Mouse (Mus musculus) cerebellum, postnatal 36 days (tissue): ENCODE measurements around the gene Larp4b.
A peak's percentile ranks its signal among the peaks of the same experiment; 100 is the strongest.

Experiments
- DNase-seq, 2 experiments: peaks; one replicate each; pipeline ENCODE4 v3.0.0; 2021 to 2022; ENCODE audit warnings: mixed read lengths in 2 of 2

The Larp4b gene

GRCm38 (mm10) chr13:9180221-9180620 is 86.5 kb downstream of the Larp4b start:
- DNase-seq = no peak

GRCm38 (mm10) chr13:9181106-9181505 is 87.4 kb downstream of the Larp4b start:
- DNase-seq = no peak

GRCm38 (mm10) chr13:9181666-9182264 is 88.1 kb downstream of the Larp4b start:
- DNase-seq = peak; percentile 81 to 83

GRCm38 (mm10) chr13:9184281-9184680 is 90.6 kb downstream of the Larp4b start:
- DNase-seq = no peak

GRCm38 (mm10) chr13:9184716-9185115 is 91.0 kb downstream of the Larp4b start:
- DNase-seq = peak in 1 of 2 experiments; percentile 1

DNA sequence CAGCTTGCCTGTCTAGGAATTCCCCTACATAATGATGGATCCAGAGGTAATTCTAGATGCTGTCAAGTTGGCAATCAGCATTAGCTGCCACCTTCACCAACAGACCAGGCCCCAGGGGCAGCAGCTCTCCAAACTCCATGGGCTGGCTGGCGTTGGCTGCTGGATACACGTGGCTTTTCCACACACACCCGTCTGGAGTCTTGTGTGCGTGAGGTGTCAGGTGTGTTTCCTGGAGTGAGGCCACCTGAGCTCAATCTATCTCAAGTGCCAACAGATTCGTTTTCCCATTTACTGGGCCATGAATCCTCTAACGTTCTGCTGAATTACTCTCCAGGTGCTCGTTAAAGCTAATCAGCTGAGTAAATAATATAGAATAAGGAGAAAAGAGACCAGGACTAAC is 93.5 kb downstream of the Larp4b start:
- DNase-seq = no peak

DNA sequence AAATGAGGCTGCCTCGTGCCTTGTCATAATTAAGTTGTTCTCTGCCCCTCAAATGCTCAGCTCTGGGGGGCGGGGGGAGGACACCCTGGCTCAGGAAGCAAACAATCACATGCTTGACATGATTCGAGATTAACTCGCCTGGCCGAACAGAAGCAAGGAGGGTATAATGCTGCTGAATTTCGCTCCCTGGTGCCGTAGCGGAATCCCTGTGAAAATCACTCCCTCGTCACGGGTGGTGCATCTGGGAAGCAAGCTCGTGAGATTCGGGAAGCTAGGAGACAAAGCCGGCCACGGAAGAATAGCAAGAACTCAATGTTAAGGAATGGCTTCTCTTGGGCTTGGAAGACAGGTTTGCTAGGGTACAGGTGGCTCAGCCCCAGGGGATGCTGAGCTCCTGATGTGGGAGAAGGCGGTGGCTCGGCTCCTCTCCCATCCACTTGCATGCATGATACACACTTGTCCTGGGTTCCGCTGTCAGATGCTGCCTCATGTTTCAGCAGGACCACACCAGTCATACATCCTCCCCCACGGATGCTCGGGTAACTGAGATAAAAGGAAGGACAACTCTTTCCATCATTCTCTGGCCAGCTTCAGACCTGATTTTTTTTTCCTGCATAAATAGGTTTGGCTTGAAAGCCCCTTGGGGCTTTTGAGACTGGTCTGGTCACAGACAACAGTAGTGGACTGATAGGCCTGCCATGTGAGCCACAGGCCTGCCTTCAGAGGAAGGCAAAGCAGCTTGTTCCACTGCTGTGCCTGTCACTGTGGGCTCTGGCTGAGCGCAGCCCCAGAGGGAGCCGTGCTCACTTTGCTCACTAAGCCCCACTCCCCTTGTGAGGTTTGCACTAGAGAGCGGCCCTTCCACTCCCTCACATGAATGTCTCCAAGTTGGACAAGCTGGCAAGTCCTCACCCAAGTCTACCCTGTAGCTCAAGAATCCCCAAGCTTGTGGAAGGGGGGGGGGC is 94.2 kb downstream of the Larp4b start:
- DNase-seq = peak; percentile 25 to 28

DNA sequence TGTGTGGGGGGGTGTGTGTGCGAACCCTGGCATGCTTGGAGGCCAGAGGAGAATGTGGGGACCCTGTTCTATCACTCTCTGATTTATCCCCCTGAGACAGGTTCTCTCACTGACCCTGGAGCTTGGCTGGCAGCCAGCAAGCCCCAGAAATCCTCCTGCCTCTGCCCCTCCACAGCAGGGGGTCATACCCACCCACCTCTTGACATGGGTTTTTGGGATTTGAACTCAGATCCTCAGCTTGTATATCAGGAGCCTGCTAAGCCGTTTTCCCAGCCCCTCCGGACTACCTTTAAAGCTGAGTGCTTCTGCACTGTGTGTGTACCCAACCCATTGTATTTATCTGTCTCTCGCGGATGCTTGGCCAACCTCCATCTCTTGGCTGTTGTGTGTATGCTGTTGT is 95.8 kb downstream of the Larp4b start:
- DNase-seq = no peak

DNA sequence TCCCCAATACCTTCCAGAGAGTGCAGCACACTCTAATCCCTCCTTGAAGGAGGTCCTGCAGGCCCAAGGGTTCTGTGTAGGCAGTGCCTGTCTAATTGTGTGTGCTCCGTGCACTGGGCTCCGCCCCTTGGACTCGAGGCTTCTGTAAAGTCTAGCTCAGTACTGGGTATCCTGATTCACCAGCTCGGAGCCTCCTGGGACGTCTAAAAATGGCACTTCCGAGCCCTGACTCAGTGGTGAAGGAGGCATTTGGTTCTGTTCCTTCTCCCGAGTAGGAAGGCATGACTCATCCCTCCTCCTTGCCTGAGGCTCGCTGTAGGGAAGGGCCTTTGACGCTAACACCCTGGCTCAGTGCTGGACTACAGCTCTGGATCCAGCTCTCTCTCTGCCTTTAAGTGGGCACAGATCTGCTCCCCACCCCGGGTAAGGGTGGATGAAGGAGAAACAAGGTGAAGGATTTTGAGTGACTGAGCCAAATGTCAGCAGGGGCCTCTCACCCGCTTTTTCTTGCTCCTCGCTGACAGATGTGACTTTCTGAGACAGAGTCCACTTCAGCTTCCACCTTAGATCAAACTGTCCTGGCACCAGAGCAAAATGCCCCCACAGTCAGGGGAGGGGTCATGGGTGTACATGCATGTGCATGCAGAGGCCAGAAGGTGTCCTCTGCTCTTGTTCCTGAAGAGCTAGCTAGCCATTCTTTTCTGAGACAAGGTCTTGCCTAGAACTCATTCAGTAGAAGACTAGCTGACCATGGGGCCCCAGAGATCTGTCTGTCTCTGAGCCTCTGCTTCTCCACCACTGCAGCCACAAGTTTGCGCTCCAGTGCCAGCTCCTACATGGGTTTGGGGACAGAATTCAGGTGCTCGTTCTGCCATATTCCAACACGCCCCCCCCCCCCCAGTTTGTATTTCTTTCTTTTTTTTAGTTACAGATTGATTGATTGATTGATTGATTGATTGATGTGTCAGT is 97.8 kb downstream of the Larp4b start:
- DNase-seq = peak; percentile 35 to 49

- DNase-seq = no peak
Observed at GRCm38 (mm10) chr13:9192797-9193330, 99.2 kb downstream of the Larp4b start.

DNA sequence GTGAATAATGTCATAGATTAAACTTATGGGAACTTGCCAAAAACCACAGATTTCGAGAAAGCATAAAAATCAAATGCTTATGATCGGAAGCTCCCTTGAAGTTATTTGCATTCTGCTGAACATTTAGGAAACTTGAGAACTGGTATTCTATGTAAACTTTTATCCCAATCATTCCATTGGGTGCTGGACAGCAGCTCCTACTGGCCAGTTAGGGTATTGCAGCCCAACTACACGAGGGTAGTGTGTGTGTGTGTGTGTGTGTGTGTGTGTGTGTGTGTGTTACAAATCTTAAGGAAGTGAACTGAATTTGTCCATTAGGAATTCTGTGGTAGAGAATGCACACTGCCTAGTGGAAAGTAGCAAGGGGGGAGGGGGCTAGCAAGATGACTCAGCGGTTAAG is 101.0 kb downstream of the Larp4b start:
- DNase-seq = no peak

GRCm38 (mm10) chr13:9195565-9195964 is 101.9 kb downstream of the Larp4b start:
- no peak for DNase-seq

- no peak for DNase-seq
Observed at GRCm38 (mm10) chr13:9198106-9198505, 104.4 kb downstream of the Larp4b start.

DNA sequence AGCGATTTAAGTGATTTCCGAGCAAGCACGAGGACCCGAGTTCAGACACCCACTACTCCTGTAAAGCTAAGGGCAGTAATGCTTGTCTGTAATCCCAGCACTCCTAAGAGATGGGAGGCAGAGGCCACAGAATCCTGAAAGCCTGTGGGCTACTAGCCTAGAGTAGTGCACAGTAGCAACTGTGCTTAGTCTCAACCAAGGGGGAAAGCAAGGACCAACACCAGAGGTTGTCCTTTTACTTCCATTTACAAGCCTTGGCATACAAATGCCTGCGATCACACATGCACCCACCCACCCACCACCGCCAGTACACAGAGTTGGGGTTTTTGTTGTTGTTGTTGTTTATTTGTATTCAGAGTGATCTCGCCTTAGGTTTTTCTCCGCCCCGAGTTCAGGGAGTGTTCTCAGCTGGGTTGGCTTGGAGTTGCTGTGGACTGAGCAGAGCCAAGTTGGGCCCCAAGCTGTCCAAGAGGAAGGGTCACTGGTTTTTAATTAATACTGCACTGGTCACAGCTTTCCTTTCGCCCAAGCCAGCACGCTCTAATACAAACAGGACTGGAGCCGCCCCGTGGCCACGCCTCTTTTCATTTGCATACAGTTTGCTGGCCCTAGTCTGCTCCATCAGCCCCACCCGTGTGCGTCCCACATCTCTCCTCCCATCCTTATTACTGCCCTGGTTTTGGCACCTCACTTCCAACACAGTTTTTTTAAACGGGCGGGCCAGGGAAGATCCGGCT is 105.2 kb downstream of the Larp4b start:
- no peak for DNase-seq

DNA sequence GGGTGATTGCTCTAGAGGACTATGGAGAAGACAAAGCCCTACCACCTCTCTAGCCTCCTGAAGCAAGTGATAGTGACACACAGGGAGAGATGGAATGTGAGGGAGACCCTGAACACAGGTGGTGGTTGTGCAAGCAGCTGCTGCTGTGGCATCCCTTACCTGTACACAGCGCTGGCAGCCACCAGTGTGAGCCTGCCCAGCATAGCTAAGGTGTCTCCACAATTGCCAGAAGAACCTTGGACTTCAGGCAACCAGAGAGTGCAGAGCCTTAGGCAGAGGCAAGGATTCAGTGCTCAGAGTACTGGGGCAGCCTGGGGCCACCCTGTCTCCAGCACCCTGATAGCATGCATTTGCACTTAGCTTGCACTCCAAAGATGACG is 105.8 kb downstream of the Larp4b start:
- DNase-seq = no peak

DNA sequence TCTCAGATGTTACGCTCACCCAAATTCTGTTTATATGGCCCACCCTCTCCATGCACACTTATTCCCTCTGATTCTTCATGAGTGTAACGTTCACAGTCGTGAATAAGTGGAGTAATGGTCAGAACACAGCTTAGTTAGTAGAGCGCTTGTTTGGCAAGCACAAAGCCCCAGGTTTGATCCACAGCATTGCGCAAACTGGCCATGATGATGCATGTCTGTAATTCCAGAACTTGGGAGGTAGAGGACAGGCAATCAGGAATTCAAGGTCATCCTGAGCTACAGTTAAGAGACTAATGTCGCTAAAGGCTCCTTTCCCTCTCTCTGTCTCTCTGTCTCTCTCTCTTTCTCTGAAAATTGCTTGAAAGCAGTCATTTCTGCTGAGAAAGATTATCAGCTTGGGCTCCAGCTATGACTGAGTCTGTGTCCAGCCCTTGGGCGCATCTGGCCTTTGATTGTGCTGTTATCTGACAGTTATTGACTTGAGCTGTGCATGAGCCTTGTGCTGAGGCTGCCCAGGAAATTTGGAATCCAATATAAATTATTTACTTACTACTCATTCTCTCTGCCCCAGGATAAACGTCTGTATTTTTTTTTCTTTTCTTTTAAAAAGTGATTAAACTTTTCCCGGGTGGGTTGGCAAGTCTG is 129.2 kb downstream of the Larp4b start:
- no peak for DNase-seq
